Mouse (Mus musculus) midbrain, embryonic 14.5 days (tissue): Measurements from ENCODE around the gene Faap20. TPM values are rescaled to one million over a fixed set of nuclear protein-coding genes. Genes with fewer than 3 reads are reported as not detected.

Source experiments
- ATAC-seq: fragments of 200-750 bp; cut with Nextera tagmentation; 2 replicates; pipeline ENCODE4 v1.8.0; 2017; ENCODE audit warnings: moderate number of reproducible peaks, moderate library complexity; ENCODE audit not compliant: low FRiP score, low TSS enrichment
- DNase-seq: peaks from one replicate; pipeline ENCODE4 v3.0.0-alpha.2; 2015
- H3K27ac ChIP-seq: fragments of 300-500 bp; sonication (generic); replicated peaks from 2 replicates; pipeline ENCODE4 v1.5.1; 2014; ENCODE audit warnings: mild to moderate bottlenecking, low read depth, low read length, moderate library complexity
- H3K27me3 ChIP-seq: fragments of 300-500 bp; sonication (generic); 2 replicates; pipeline ENCODE4 v1.6.1; 2014; ENCODE audit warnings: low read length, control low read depth, mixed read lengths; ENCODE audit not compliant: control insufficient read depth, insufficient read depth
- H3K36me3 ChIP-seq: fragments of 300-500 bp; sonication (generic); 2 replicates; pipeline ENCODE4 v1.6.1; 2014; ENCODE audit warnings: low read length, control low read depth; ENCODE audit not compliant: control insufficient read depth, insufficient read depth
- H3K4me1 ChIP-seq: fragments of 300-500 bp; sonication (generic); 2 replicates; pipeline ENCODE4 v1.6.1; 2014; ENCODE audit warnings: mild to moderate bottlenecking, antibody characterized with exemption, low read length, control low read depth; ENCODE audit not compliant: control insufficient read depth, insufficient read depth
- H3K4me2 ChIP-seq: fragments of 300-500 bp; sonication (generic); 2 replicates; pipeline ENCODE4 v1.6.1; 2014; ENCODE audit warnings: mild to moderate bottlenecking, low read length, moderate library complexity
- H3K4me3 ChIP-seq: fragments of 300-500 bp; sonication (generic); replicated peaks from 2 replicates; pipeline ENCODE4 v1.5.1; 2014; ENCODE audit warnings: low read depth, low read length
- H3K9ac ChIP-seq: fragments of 300-500 bp; sonication (generic); replicated peaks from 2 replicates; pipeline ENCODE4 v1.6.1; 2014; ENCODE audit warnings: mild to moderate bottlenecking, low read length, moderate library complexity
- H3K9me3 ChIP-seq: fragments of 300-500 bp; sonication (generic); 2 replicates; pipeline ENCODE4 v1.6.1; 2016; ENCODE audit warnings: low read length, control low read depth, mixed read lengths; ENCODE audit not compliant: control insufficient read depth
- WGBS: fragments of 180-500 bp; shearing (Covaris S2); extraction: QIAGEN DNeasy Blood & Tissue Kit; methylation state at CpG from one replicate; pipeline ENCODE4 v1.1.7; 2014; 5-methylcytosine and 5-hydroxymethylcytosine counted together
- polyA plus RNA-seq: library from polyadenylated mRNA; unstranded; fragments of >200 nt; fragmentation: Nextera tagmentation; extraction: Ambion mirVana; gene quantifications from 2 replicates; pipeline ENCODE4 v1.2.1, GENCODE M21; 2014

The Faap20 gene
- polyA plus RNA-seq, 1 experiment from 2014 or later, result 74.1 TPM

DNA sequence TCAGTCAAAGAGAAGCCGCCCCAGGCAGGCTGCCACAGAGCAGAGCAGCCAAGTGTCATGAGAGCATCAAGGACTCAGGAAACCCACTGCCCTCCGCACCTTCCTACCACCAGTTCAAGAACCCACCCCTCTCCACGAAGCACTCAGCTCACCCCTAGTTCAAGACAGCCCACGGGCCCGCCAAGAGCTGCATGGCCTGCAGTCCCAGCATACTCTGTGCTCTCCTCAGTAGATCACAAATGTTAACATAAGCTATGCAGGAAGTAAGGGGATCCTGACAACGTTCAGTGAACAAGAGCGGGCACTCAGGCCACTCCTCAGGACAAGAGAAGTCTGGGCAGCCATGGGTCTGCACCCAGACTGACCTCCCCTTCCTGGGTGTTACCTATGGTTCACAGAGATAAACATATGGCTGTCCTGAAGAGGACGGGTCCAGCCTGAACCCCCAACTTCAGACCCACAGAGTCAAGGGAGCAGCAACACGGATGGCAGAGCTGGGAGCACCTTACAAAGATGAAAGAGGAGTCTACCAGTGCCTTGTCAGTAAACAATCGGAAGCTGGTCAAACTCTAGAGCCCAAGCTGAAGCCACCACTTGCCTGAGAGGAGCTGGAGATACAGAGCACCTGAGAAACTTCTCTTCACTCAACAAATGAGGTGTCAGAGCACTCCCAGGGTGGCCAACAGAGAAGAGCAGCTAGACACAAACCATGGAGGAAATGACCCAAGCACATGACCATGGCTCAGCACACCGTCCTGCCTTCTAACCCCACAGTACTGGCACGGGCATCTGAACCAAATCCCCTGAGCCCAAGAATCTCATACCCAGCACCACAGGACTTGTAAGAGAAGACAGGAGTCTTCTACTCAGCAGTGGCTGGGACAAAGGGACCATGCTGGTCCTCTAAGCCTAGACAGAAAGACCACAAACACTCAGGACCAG is 30.1 kb upstream of the Faap20 start:
- Histone ChIP-seq H3K4me3 (peak overlapping the region; percentile 82), H3K4me2 (peak overlapping the region; percentile 100), H3K36me3 (no peaks in the 10 kb centered on the region), H3K9ac (peak overlapping the region; percentile 94), H3K27me3 (no peaks in the 10 kb centered on the region), H3K9me3 (no peaks in the 10 kb centered on the region), H3K4me1 (peaks cover 68% of the 10 kb centered on the region), H3K27ac (no peak overlapping the region)
- WGBS, result 62% methylated on average over 12 of the region's 12 CpGs
- ATAC-seq (no peak), DNase-seq (no peak)

DNA sequence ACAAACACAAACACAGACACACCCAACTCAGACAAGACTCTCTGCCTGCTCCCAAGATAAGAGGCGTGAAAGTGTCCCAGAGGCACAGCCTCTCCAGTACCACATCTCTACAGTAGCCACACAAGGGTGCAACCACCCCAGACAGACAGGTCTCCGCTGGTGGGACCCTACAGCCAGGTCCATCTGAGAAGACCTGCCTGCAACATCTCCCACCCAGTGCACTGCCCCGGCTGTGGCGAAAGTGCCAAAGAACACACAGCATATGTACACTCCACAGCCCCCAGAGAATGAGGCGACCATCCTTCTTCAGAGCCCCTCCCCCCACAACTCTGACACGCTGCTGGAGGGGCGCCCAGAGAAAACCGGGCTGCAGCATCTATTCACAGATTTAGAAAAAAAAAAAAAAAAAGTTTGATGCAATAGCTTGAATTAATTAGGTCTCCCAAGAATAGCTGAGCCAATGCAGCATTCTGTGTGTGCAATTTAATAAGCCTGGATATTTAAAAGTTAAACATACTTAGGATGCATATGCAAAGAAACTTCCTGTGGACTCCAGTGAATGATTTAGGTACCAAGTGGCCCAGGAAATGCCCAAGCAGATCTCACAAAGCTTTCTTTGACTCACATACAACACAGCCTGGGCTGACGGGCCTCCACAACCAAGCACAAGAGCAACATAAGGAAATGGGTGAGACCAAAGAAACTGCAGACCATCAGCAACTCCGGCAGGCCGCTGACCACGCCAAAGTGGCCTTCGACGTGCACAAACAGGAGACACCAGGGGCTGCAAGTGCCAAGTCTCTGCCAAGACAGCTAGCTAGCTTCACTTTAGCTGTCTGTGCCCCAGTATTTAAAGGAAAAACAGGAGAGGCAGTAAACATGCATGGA is 29.1 kb upstream of the Faap20 start:
- H3K4me2 ChIP-seq, result peak overlapping the region; percentile 100
- peak; percentile 73 for DNase-seq
- no peak for ATAC-seq

DNA sequence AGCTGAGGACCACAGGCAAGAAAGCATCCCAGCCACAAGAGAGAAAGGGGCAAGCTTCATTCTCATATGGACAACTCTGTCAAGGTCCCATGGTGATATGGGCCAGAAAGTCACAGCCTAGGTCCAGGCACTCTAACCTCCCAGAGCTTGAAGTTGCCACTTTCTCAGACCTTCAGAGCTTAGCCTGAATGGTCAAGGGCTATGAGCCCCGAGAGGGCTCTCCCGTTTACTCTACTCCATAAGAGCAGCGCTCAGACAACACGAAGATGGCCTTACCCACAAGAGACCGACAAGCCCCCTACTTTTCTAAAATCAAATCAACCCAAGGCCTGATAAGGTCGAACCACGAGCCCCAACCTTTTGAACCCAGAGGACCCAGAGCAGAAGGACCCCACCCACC is 28.5 kb upstream of the Faap20 start:
- peak overlapping the region; percentile 82 for H3K4me3 ChIP-seq
- no peak for ATAC-seq
- DNase-seq, result no peak
- H3K27ac ChIP-seq, result peak overlapping the region; percentile 93
- whole genome bisulfite sequencing, result 5% methylated on average over 7 of the region's 7 CpGs
- peak overlapping the region; percentile 94 for H3K9ac ChIP-seq
- peak overlapping the region; percentile 100 for H3K4me2 ChIP-seq
- peaks cover 57% of the 10 kb centered on the region for H3K4me1 ChIP-seq
- no peaks in the 10 kb centered on the region for H3K36me3 ChIP-seq
- no peaks in the 10 kb centered on the region for H3K9me3 ChIP-seq
- no peaks in the 10 kb centered on the region for H3K27me3 ChIP-seq

More for the DNA sequence above, 29.1 kb upstream of the Faap20 start:
- H3K9me3 ChIP-seq, result no peaks in the 10 kb centered on the region
- peak overlapping the region; percentile 41 for H3K27ac ChIP-seq
- 4% methylated on average over 14 of the region's 14 CpGs for WGBS
- H3K27me3 ChIP-seq, result no peaks in the 10 kb centered on the region
- peak overlapping the region; percentile 82 for H3K4me3 ChIP-seq
- no peaks in the 10 kb centered on the region for H3K36me3 ChIP-seq
- peak overlapping the region; percentile 94 for H3K9ac ChIP-seq
- peaks cover 63% of the 10 kb centered on the region for H3K4me1 ChIP-seq

DNA sequence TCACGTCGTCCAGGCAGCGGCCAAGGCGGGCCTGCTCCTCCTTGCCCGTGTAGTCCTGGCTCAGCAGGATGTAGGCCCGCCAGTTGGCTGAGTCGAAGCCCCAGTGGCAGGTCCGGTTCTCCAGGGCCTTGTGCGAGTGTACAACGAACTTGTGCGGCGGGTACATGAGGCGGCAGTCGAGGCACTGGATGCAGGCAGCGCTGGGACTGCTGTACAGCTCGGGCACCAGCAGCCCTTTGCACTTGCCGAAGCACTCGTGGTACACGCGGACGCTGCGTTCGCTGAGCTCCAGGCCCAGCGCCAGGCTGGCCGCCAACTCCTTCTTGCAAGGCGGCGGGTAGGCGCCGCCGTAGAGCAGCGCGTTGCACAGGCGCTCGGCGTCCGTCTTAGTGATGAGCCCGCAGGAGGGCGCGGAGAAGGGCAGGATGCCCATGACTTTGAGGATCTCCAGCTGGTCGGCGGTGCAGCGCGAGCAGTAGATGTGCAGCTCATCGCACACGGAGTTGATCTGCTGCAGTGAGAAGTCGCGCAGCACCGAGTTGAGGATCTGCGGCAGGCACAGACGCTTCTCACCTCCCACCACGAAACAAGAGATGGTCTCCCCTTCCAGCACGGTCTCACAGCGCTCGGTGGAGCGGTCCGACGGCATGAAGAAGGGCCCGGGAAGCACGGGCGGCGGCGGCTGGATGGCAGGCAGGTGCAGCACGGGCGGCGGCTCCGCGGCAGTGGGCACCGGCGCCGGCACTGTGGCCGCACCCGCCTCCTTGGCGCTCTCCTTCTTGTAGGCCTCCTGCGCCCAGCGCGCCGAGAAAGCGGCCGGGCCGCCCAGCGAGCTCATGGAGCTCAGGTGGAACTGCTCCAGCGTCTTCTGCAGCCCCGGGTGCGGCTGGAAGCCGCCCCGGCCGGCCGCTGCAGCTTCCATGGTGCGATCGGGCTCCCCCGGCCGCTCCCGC is 27.7 kb upstream of the Faap20 start:
- ATAC-seq (no peak), DNase-seq (peak; percentile 85)
- Histone ChIP-seq H3K9me3 (no peaks in the 10 kb centered on the region), H3K9ac (peak overlapping the region; percentile 94), H3K4me1 (peaks cover 49% of the 10 kb centered on the region), H3K4me3 (peak overlapping the region; percentile 82), H3K27ac (peak overlapping the region; percentile 93), H3K36me3 (no peaks in the 10 kb centered on the region), H3K4me2 (peak overlapping the region; percentile 100), H3K27me3 (no peaks in the 10 kb centered on the region)
- under 1% methylated on average over 93 of the region's 93 CpGs for WGBS

DNA sequence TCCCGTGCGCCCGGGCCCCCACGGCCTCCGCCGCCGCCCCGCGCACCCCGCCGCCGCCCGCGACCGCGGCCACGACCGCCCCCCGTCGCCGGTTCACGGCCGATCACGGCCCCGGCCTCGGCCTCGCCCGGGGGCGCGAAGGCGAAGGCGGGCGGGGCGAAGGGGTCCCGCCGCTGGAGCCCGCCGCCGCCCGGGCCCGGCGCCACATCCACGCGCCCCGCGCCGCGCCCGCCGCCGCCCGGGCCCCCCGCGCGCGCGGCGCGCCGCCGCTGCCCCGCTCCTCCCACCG is 27.1 kb upstream of the Faap20 start, which contains the start of gene Ski:
TSS of gene Ski (minus strand) at position 41 of the 289 bp plus-strand sequence.
- Histone ChIP-seq H3K27ac (peak within 1 kb of the TSS; percentile 93), H3K9ac (peak within 1 kb of the TSS; percentile 94), H3K36me3 (no peaks in the 10 kb centered on the region), H3K27me3 (no peaks in the 10 kb centered on the region), H3K4me1 (peaks cover 44% of the 10 kb centered on the region), H3K9me3 (no peaks in the 10 kb centered on the region), H3K4me3 (peak within 1 kb of the TSS; percentile 82), H3K4me2 (peak within 1 kb of the TSS; percentile 100)
- no peak for ATAC-seq
- DNase-seq, result no peak
- 2% methylated on average over 26 of the region's 63 CpGs for WGBS

DNA sequence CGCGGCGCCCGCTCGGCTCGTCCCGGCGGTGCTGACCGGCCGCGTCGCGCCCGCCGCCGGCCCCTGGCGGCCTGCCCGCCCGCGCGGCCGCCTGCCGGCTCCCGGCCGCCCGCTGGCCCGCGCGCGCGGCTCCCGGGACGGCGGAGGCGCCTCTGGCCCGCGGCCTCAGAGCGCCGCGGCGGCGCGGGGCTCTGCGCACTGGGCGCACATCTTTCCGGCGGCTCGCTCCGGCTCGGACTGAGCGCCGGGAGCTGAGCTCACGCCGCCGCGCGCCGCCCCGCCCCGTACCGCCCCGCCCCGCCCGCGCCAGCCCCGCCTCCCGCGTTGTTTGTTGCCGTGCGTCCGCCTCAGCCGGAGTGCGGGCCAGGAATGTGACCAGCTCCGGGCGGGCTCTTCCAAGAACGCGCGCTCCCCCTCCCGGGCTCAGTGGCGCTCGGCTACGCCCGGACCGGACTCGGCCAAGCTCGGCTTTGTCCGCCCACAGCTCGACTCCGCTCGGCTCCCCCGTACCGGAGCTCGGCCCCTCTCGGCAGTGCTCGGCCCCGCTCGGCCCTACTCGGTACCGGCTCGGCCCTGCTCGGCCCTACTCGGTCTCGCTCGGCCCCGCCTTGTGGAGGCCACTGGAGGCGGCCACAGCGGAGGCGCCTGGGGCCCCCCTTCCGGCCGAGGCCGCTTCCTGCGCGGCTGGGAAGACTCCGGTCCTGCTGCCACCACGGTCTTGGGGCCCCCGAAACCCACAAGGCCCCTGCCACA is 26.6 kb upstream of the Faap20 start:
- Histone ChIP-seq H3K36me3 (no peaks in the 10 kb centered on the region), H3K9me3 (no peaks in the 10 kb centered on the region), H3K9ac (peak overlapping the region; percentile 94), H3K27me3 (no peaks in the 10 kb centered on the region), H3K4me2 (peak overlapping the region; percentile 100), H3K4me3 (peak overlapping the region; percentile 44), H3K4me1 (peaks cover 39% of the 10 kb centered on the region), H3K27ac (peak overlapping the region; percentile 93)
- ATAC-seq (peak; percentile 99), DNase-seq (peak; percentile 99)
- under 1% methylated on average over 67 of the region's 116 CpGs for WGBS

DNA sequence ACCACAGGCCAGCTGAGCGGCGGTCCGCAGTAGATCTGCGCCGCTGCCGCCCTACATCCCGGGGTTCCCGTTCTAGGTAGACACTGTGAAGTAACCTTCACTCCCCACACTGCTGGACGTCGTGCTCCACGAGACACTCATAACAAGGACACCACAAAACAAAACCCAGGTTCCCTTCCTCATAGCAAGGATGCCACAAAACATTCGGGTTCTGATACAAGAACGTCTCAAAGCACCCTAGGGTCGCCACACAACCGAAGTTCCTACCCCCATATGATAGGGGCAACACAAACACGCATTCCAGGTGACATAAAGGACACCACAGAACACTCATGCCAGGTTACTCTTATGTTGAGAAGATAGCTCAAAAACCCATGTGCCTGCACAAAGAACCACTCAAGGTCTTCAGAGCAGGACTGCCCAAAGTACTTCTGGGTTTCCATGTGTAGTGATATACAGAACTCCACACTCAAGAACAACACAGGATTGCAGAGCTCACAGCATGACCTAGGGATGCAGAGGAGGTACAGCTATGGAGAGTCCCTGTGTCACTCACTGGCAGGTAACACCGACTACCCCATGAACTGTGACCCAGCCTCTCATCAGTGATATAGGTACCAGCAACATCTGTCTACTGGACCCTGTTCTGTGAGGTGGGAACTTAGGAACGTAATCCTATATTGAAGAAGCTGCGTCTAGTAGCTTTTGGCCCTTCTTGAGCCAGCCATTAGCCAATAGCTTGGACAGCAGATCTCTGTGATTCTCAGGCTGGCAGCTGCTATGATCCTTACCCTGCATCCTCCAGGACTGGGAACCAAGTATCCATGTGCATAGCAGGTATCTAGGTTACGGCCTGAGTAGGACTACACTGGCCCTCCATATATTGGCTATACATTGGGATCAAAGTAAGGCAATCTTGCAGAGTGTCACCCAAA is 25.7 kb upstream of the Faap20 start:
- WGBS, result 33% methylated on average over 20 of the region's 20 CpGs
- H3K27ac ChIP-seq, result peak overlapping the region; percentile 93
- no peaks in the 10 kb centered on the region for H3K27me3 ChIP-seq
- ATAC-seq (no peak), DNase-seq (no peak)
- H3K4me2 ChIP-seq, result peak overlapping the region; percentile 78
- H3K4me3 ChIP-seq, result peak overlapping the region; percentile 44
- peaks cover 31% of the 10 kb centered on the region for H3K4me1 ChIP-seq
- no peaks in the 10 kb centered on the region for H3K9me3 ChIP-seq
- no peaks in the 10 kb centered on the region for H3K36me3 ChIP-seq
- H3K9ac ChIP-seq, result peak overlapping the region; percentile 94
